Mouse (Mus musculus): ENCODE measurements around the gene Rd3. TPM values are rescaled to one million over a fixed set of nuclear protein-coding genes. Genes with fewer than 3 reads are reported as not detected.

Gene Rd3
- total and polyA plus RNA-seq, 3 experiments = not detected

DNA sequence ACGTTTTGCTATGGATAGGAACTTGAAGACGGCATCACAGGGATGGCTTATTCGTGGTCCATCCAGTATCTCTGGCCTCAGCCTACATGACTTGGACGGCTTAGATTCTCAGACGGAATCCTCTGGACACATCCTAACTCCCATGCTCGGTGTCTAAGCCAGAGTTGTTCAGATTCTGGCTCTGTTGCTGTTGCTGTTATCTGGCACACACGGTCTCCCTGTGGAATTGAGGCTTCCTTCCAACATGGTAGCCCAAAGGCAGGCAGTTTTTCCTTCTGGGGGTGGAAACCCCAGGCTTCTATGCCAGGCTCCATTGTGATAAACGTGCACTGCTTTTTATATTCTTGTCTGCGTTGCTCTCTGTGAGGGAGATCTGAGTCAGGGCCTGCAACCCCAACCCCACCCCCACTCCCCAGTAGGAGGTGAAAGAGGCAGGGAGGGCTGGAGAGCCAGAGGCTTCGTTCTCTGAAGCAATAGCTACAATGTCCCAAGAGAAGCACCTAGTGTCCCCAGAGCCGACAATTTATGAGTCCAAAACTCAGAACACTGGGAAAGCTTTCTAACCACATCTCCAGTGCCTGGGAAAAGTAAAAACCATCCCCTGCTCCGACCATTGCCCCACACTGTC is 47.2 kb upstream of the Rd3 start (continued):
- TF ChIP-seq ZNF384 (IDR thresholded peaks at IDR 0.05; ENCODE audit: low read depth, low read length) (no peak), GATA1 (IDR thresholded peaks at IDR 0.05; ENCODE audit: low read depth, low read length) (no peak), RCOR1 (IDR thresholded peaks at IDR 0.05; ENCODE audit: low read depth, low read length) (no peak)

DNA sequence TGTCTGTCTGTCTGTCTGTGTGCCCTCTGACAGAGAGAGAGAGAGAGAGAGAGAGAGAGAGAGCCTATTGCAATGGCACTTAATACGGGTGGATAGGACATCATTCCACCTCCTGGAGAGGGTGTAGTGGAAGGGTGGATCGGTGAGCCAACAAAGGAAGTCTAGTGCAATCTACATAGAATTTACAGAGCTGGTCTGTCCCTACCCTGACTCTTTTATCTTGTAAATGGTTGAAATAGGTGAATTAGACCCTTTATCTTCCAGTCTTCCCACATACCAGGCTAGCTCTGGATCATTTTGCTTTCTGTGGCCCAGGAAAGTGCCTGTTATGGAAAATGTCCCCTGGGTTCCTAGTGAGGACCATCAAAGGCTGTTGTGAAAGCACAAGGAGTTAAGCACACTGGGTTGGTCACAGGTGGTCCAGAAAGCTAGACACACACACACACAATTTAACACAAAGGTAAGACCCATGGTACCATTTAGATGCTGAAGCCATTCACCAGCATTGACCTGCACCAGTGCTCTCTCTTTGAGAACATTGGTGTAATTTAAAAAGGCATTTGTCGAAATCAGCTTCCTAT is 46.6 kb upstream of the Rd3 start:
- Histone ChIP-seq H3K4me3 (ENCODE audit: control insufficient read depth in 1 of 2, insufficient read depth in 1 of 2, low read depth in 2 of 2, low read length in 2 of 2) (no peak overlapping the region), H3K36me3 (ENCODE audit: control insufficient read depth in 1 of 2, insufficient read depth in 2 of 2, low read length in 2 of 2) (no peaks in the 10 kb centered on the region), H3K27ac (ENCODE audit: control insufficient read depth, low read depth, low read length) (no peak overlapping the region), H3K79me2 (ENCODE audit: control insufficient read depth, insufficient read depth, low read length, poor library complexity) (no peaks in the 10 kb centered on the region), H3K9me3 (replicated peaks; ENCODE audit: insufficient read depth, low read length) (no peaks in the 10 kb centered on the region), H3K27me3 (ENCODE audit: control insufficient read depth in 1 of 2, insufficient read depth in 2 of 2, low read length in 2 of 2) (peaks cover 7 to 13% of the 10 kb centered on the region in 2 experiments), H3K4me1 (ENCODE audit: control insufficient read depth in 1 of 2, insufficient read depth in 2 of 2, low read length in 2 of 2) (no peaks in the 10 kb centered on the region), H3K9ac (ENCODE audit: control insufficient read depth, low read depth, low read length, poor library complexity, severe bottlenecking) (no peak overlapping the region)
- TF ChIP-seq MEF2A (IDR thresholded peaks at IDR 0.05; ENCODE audit: extremely low read depth, insufficient replicate concordance, low read depth, low read length, poor library complexity, severe bottlenecking) = no peak
- no peak for TF ChIP-seq ZNF384 (IDR thresholded peaks at IDR 0.05; ENCODE audit: low read depth, low read length)
- no peak for TF ChIP-seq CHD1 (IDR thresholded peaks at IDR 0.05; ENCODE audit: low read depth, low read length)
- no peak for TF ChIP-seq ETS1 (IDR thresholded peaks at IDR 0.05; ENCODE audit: low read depth, low read length)
- no peak for TF ChIP-seq RAD21 (IDR thresholded peaks at IDR 0.05; ENCODE audit: low read depth, low read length)
- no peak for TF ChIP-seq SMC3 (IDR thresholded peaks at IDR 0.05; ENCODE audit: low read depth, low read length)
- TF ChIP-seq MAFK (IDR thresholded peaks at IDR 0.05; ENCODE audit: borderline replicate concordance, low read depth, low read length) = no peak
- TF ChIP-seq GATA1 (IDR thresholded peaks at IDR 0.05; ENCODE audit: low read depth, low read length) = no peak
- TF ChIP-seq TAL1 (IDR thresholded peaks at IDR 0.05; ENCODE audit: low read length) = no peak
- no peak for TF ChIP-seq MXI1 (IDR thresholded peaks at IDR 0.05; ENCODE audit: low read depth, low read length)
- TF ChIP-seq MAX (IDR thresholded peaks at IDR 0.05; ENCODE audit: low read length) = no peak
- no peak for TF ChIP-seq E2F4 (IDR thresholded peaks at IDR 0.05; ENCODE audit: borderline replicate concordance, low read depth, low read length)
- TF ChIP-seq NRF1 (IDR thresholded peaks at IDR 0.05; ENCODE audit: insufficient read depth, low read depth, low read length, poor library complexity, severe bottlenecking) = no peak
- no peak for TF ChIP-seq EP300 (IDR thresholded peaks at IDR 0.05; ENCODE audit: low read depth in 1 of 2, low read length in 2 of 2)
- no peak for TF ChIP-seq RCOR1 (IDR thresholded peaks at IDR 0.05; ENCODE audit: low read depth, low read length)
- no peak for TF ChIP-seq BHLHE40 (IDR thresholded peaks at IDR 0.05; ENCODE audit: borderline replicate concordance, low read depth, low read length)
- no peak for TF ChIP-seq POLR2A (IDR thresholded peaks at IDR 0.05; ENCODE audit: control insufficient read depth in 1 of 2, insufficient read depth in 1 of 2, low read depth in 1 of 2, low read length in 2 of 2, poor library complexity in 1 of 2)
- TF ChIP-seq MYC (IDR thresholded peaks at IDR 0.05; ENCODE audit: low read depth, low read length) = no peak
- TF ChIP-seq SIN3A (IDR thresholded peaks at IDR 0.05; ENCODE audit: low read length) = no peak
- no peak for DNase-seq (ENCODE audit: low read depth, low spot score)

Measured in MEL (cell line).